Mouse (Mus musculus): ENCODE results near the gene March6. TPM values are rescaled to one million over a fixed set of nuclear protein-coding genes. Genes with fewer than 3 reads are reported as not detected.

March6 gene
- polyA plus RNA-seq, 1 experiment from 2014 or later = 72.3 TPM

DNA sequence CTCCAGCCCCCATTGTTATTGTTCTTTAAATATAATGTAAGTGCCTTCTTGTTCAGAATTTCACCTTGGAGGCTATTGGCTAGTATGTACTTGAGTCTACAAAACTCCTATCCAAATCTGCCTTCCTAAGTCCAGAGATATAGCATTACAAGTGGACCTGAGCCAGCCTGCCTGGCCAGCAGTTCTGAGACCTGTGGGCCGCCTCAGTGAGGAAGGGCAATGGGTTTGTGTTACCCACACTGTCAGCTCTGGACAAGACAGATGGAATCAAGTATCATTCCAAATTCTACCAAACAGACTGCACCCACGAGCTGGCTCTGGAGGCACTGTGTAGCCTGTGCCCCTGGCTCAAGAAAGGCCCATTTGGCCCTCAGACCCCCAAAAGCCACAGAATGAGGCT is 94.0 kb downstream of the March6 start:
- no peak overlapping the region for H3K27ac ChIP-seq (replicated peaks)
- H3K9ac ChIP-seq (replicated peaks) = no peak overlapping the region
- no peak overlapping the region for H3K4me3 ChIP-seq
- no peaks in the 10 kb centered on the region for H3K4me1 ChIP-seq
- 0 out of 2 replicates have a peak, but pooled peaks cover 3% of the 10 kb centered on the region for H3K27me3 ChIP-seq
- H3K4me2 ChIP-seq (replicated peaks) = no peak overlapping the region
- H3K9me3 ChIP-seq = no peaks in the 10 kb centered on the region
- no peak for ATAC-seq (ENCODE audit: low FRiP score, low read depth)
- WGBS = 82% methylated on average over 2 of the region's 2 CpGs
- H3K36me3 ChIP-seq = no peaks in the 10 kb centered on the region

- Histone ChIP-seq H3K4me1 (no peaks in the 10 kb centered on the region), H3K4me3 (no peak overlapping the region), H3K36me3 (no peaks in the 10 kb centered on the region), H3K9me3 (no peaks in the 10 kb centered on the region), H3K27me3 (0 out of 2 replicates have a peak, but pooled peaks cover 3% of the 10 kb centered on the region), H3K9ac (replicated peaks) (no peak overlapping the region), H3K27ac (replicated peaks) (no peak overlapping the region), H3K4me2 (replicated peaks) (no peak overlapping the region)
- no peak for ATAC-seq (ENCODE audit: low FRiP score, low read depth)
- WGBS = 69% methylated on average over 1 of the region's 1 CpGs
Measured at GRCm38 (mm10) chr15:31436083-31436482, 94.8 kb downstream of the March6 start.

DNA sequence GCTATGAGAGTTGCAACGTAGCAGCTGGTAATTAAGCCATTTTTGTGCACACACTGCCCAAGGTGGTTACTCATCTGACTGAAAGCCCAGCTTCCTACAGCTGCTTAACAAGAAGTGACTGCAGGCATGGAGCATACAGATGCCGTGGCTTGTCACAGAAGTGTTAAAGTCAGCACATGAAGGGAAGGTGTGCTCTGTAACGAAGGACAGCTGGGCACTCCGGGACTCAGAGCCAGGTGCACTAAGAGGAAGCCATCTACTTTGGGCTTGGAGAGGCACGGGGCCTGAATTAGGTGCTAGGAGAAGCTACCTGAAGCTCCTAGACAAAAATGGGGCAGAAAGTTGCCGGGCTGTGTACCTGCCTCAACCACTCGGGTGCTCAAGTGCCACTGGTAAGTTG is 97.1 kb downstream of the March6 start:
- H3K27ac ChIP-seq (replicated peaks) = no peak overlapping the region
- H3K4me3 ChIP-seq = no peak overlapping the region
- 0 out of 2 replicates have a peak, but pooled peaks cover 8% of the 10 kb centered on the region for H3K4me1 ChIP-seq
- no peak overlapping the region for H3K9ac ChIP-seq (replicated peaks)
- no peak for ATAC-seq (ENCODE audit: low FRiP score, low read depth)
- WGBS = 83% methylated on average over 7 of the region's 7 CpGs
- H3K9me3 ChIP-seq = no peaks in the 10 kb centered on the region
- no peaks in the 10 kb centered on the region for H3K36me3 ChIP-seq
- 0 out of 2 replicates have a peak, but pooled peaks cover 3% of the 10 kb centered on the region for H3K27me3 ChIP-seq
- H3K4me2 ChIP-seq (replicated peaks) = no peak overlapping the region

- H3K36me3 ChIP-seq = no peaks in the 10 kb centered on the region
- no peak overlapping the region for H3K27ac ChIP-seq (replicated peaks)
- no peak overlapping the region for H3K4me3 ChIP-seq
- 0 out of 2 replicates have a peak, but pooled peaks cover 8% of the 10 kb centered on the region for H3K4me1 ChIP-seq
- no peak overlapping the region for H3K4me2 ChIP-seq (replicated peaks)
- H3K9me3 ChIP-seq = no peaks in the 10 kb centered on the region
- no peak overlapping the region for H3K9ac ChIP-seq (replicated peaks)
- H3K27me3 ChIP-seq = 0 out of 2 replicates have a peak, but pooled peaks cover 3% of the 10 kb centered on the region
- 87% methylated on average over 8 of the region's 8 CpGs for WGBS
- no peak for ATAC-seq (ENCODE audit: low FRiP score, low read depth)
Measured at GRCm38 (mm10) chr15:31431847-31432246, 99.0 kb downstream of the March6 start.

DNA sequence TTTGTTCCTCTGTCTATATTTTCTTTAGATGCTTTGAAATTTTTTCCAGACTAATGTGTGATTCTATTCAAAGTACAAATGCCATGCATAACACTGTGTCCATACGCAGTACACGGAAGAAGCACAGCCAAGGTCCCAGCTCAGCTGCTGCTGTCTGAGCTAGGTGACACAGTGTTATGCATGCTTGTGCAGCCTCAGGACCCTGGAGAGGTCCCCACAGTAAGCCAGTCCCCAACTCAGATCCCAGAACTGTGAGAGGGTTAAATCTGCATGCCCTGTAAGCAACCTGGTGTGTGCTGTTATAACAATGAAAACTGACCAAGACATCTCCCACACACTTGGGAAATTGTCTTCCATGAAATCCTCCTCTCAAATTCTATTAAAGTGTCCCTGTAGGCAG is 100.8 kb downstream of the March6 start:
- ATAC-seq (ENCODE audit: low FRiP score, low read depth) = no peak
- no peak overlapping the region for H3K4me2 ChIP-seq (replicated peaks)
- H3K9ac ChIP-seq (replicated peaks) = no peak overlapping the region
- H3K36me3 ChIP-seq = no peaks in the 10 kb centered on the region
- peaks cover 10% of the 10 kb centered on the region; the same call in 1 of the 2 replicates for H3K4me1 ChIP-seq
- H3K27me3 ChIP-seq = 0 out of 2 replicates have a peak, but pooled peaks cover 3% of the 10 kb centered on the region
- H3K9me3 ChIP-seq = no peaks in the 10 kb centered on the region
- 74% methylated on average over 2 of the region's 2 CpGs for WGBS
- no peak overlapping the region for H3K27ac ChIP-seq (replicated peaks)
- H3K4me3 ChIP-seq = no peak overlapping the region

- H3K27me3 ChIP-seq = 0 out of 2 replicates have a peak, but pooled peaks cover 3% of the 10 kb centered on the region
- no peaks in the 10 kb centered on the region for H3K36me3 ChIP-seq
- no peak overlapping the region for H3K9ac ChIP-seq (replicated peaks)
- 57% methylated on average over 7 of the region's 7 CpGs for whole genome bisulfite sequencing
- no peak overlapping the region for H3K4me2 ChIP-seq (replicated peaks)
- H3K9me3 ChIP-seq = no peaks in the 10 kb centered on the region
- no peak overlapping the region for H3K27ac ChIP-seq (replicated peaks)
- no peak overlapping the region for H3K4me3 ChIP-seq
- peaks cover 10% of the 10 kb centered on the region; the same call in 1 of the 2 replicates for H3K4me1 ChIP-seq
- ATAC-seq (ENCODE audit: low FRiP score, low read depth) = no peak
Measured at GRCm38 (mm10) chr15:31429429-31429828, 101.4 kb downstream of the March6 start.

DNA sequence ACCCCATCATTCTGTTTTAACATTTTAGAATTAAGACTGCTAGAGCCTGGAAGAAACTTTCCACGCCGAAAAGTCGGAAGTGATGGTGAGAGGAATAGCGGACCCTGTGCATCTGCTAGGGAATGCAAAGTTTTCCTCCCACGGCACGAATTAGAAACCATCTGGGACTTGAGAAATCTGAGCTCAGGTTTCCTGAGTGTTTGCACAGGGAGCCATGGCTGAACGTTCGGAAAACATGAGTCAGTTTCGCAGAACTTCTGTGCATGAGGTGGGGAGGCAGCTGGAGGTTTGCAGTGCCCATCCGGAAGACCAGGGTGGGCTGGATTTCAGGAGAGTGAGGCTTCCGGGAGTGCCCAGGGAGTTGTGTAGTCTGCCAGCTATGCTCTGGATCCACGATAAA is 102.3 kb downstream of the March6 start:
- H3K27me3 ChIP-seq = no peaks in the 10 kb centered on the region
- 87% methylated on average over 12 of the region's 12 CpGs for WGBS
- H3K9me3 ChIP-seq = no peaks in the 10 kb centered on the region
- no peak overlapping the region for H3K4me3 ChIP-seq
- no peak overlapping the region for H3K27ac ChIP-seq (replicated peaks)
- no peaks in the 10 kb centered on the region for H3K36me3 ChIP-seq
- peaks cover 10% of the 10 kb centered on the region; the same call in 1 of the 2 replicates for H3K4me1 ChIP-seq
- H3K9ac ChIP-seq (replicated peaks) = no peak overlapping the region
- H3K4me2 ChIP-seq (replicated peaks) = no peak overlapping the region
- ATAC-seq (ENCODE audit: low FRiP score, low read depth) = no peak

DNA sequence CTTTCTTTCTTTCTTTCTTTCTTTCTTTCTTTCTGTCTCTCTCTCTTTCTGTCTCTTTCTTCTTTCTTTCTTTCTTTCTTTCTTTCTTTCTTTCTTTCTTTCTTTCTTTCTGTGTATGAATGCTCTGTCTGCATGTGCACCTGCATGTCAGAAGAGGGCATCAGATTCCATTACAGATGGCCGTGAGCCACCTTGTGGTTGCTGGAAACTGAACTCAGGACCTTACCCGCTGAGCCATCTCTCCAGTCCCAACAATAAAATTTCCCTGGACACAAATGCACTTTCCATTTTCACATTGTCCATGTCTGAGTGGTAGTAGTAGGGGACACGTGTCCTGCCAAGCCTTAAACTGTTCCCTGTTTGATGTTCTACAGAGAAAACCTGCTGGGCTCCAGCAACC is 103.5 kb downstream of the March6 start:
- Histone ChIP-seq H3K9me3 (no peaks in the 10 kb centered on the region), H3K36me3 (no peaks in the 10 kb centered on the region), H3K9ac (replicated peaks) (no peak overlapping the region), H3K27ac (replicated peaks) (no peak overlapping the region), H3K4me2 (replicated peaks) (no peak overlapping the region), H3K4me3 (no peak overlapping the region), H3K4me1 (peaks cover 10% of the 10 kb centered on the region; the same call in 1 of the 2 replicates), H3K27me3 (no peaks in the 10 kb centered on the region)
- WGBS = 71% methylated on average over 3 of the region's 3 CpGs
- ATAC-seq (ENCODE audit: low FRiP score, low read depth) = no peak

GRCm38 (mm10) chr15:31426066-31426706 is 104.7 kb downstream of the March6 start:
- peaks cover 10% of the 10 kb centered on the region; the same call in 1 of the 2 replicates for H3K4me1 ChIP-seq
- WGBS = 55% methylated on average over 8 of the region's 8 CpGs
- ATAC-seq (ENCODE audit: low FRiP score, low read depth) = 0 out of 2 replicates have a peak, but pooled peaks have one; percentile 19

GRCm38 (mm10) chr15:31422649-31423369 is 108.0 kb downstream of the March6 start:
- 77% methylated on average over 7 of the region's 7 CpGs for WGBS
- no peak overlapping the region for H3K4me3 ChIP-seq
- peaks cover 2% of the 10 kb centered on the region; the same call in 1 of the 2 replicates for H3K4me1 ChIP-seq
- no peak overlapping the region for H3K27ac ChIP-seq (replicated peaks)
- H3K9me3 ChIP-seq = no peaks in the 10 kb centered on the region
- no peak overlapping the region for H3K9ac ChIP-seq (replicated peaks)
- no peak overlapping the region for H3K4me2 ChIP-seq (replicated peaks)
- no peaks in the 10 kb centered on the region for H3K27me3 ChIP-seq
- no peaks in the 10 kb centered on the region for H3K36me3 ChIP-seq
- ATAC-seq (ENCODE audit: low FRiP score, low read depth) = no peak

More at GRCm38 (mm10) chr15:31426066-31426706, 104.7 kb downstream of the March6 start:
- Histone ChIP-seq H3K36me3 (no peaks in the 10 kb centered on the region), H3K4me3 (no peak overlapping the region), H3K27ac (replicated peaks) (no peak overlapping the region), H3K27me3 (no peaks in the 10 kb centered on the region), H3K4me2 (replicated peaks) (no peak overlapping the region), H3K9me3 (no peaks in the 10 kb centered on the region), H3K9ac (replicated peaks) (no peak overlapping the region)

- H3K36me3 ChIP-seq = no peaks in the 10 kb centered on the region
- H3K4me3 ChIP-seq = no peak overlapping the region
- no peaks in the 10 kb centered on the region for H3K9me3 ChIP-seq
- 41% methylated on average over 9 of the region's 9 CpGs for WGBS
- no peak overlapping the region for H3K9ac ChIP-seq (replicated peaks)
- no peak overlapping the region for H3K4me2 ChIP-seq (replicated peaks)
- H3K27ac ChIP-seq (replicated peaks) = 0 out of 2 replicates have a peak overlapping the region, but pooled peaks have one; percentile 3
- H3K4me1 ChIP-seq = no peaks in the 10 kb centered on the region
- no peaks in the 10 kb centered on the region for H3K27me3 ChIP-seq
- ATAC-seq (ENCODE audit: low FRiP score, low read depth) = no peak
Measured at GRCm38 (mm10) chr15:31419037-31419436, 111.8 kb downstream of the March6 start.

DNA sequence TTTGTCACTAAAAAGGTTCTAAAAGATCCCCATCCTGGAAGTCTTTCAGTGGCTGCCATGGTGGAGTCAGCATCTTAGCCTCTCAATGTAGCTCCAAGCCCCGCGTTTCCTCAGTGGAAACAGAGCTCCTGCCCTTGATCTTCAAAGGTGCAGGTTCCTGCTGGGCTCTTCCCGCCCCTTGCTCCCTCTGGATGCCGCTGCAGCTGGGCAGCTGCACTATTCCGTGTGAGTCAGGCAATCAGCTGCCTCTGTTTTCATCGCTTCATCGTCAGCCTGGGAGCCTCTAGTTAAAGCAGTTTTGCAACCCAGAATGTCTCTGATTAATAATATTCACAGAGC is 112.2 kb downstream of the March6 start:
- H3K9ac ChIP-seq (replicated peaks) = no peak overlapping the region
- ATAC-seq (ENCODE audit: low FRiP score, low read depth) = no peak
- no peaks in the 10 kb centered on the region for H3K9me3 ChIP-seq
- WGBS = 28% methylated on average over 7 of the region's 7 CpGs
- no peak overlapping the region for H3K4me3 ChIP-seq
- 0 out of 2 replicates have a peak overlapping the region, but pooled peaks have one; percentile 3 for H3K27ac ChIP-seq (replicated peaks)
- H3K36me3 ChIP-seq = no peaks in the 10 kb centered on the region
- no peaks in the 10 kb centered on the region for H3K4me1 ChIP-seq
- no peak overlapping the region for H3K4me2 ChIP-seq (replicated peaks)
- H3K27me3 ChIP-seq = no peaks in the 10 kb centered on the region

Measured in midbrain, embryonic 12.5 days (tissue).